Mouse (Mus musculus): ENCODE data around the gene Rbm47.

DNA sequence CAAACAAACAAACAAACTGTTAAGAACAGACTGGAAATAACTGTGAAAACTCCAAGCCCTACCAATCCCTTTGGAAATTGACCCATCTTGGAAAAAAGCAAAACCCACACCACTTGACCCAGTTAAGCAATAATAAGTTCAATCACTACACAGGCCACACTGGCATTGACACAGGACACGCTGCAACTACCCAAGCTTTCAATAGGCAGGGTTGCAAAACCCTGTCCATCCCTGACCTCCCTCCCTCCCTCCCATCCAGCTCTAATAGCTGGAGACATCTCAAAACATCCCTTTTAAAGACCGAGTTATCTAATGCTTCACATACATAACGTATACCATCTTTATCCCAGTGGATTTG, 37.1 kb downstream of the Rbm47 start:
- TF ChIP-seq CTCF (IDR thresholded peaks at IDR 0.05; ENCODE audit: insufficient read depth, low read length) = no peak
- TF ChIP-seq POLR2A (IDR thresholded peaks at IDR 0.05; ENCODE audit: borderline replicate concordance, extremely low read depth, low read depth, low read length) = no peak
